7 mouse cellular contexts compared by ENCODE assay signal in the genomic region with DNA sequence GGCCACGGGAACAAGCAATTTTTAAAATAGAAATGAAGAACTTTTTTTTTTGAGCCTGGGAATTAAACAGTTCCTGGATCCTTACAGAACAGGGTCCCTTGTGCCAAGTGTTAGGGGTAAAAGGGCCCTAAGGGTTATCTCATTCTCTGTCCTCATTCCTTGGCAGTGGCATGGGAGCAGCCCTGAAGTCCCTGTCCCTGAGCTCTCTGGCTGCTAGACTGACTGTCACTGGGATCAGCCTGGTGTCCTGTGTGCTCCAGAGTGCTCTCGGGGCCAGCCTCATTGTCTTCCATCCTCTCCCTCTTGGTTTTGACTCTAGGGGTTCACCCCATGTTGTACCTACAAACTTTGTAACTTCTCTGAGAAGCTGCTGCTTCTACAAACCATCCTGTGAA.
DNase-seq lines count a peak whose midpoint lies in the region; ATAC-seq lines count a peak whose summit lies in the region.

No protein-coding gene starts in this region.

- no peaks in the 10 kb centered on the region for H3K36me3 ChIP-seq in kidney, embryonic 14.5 days (ENCODE audit: control insufficient read depth, insufficient read depth, low read length)
- no peaks in the 10 kb centered on the region for H3K36me3 ChIP-seq in embryonic facial prominence, embryonic 11.5 days (replicated peaks; ENCODE audit: control insufficient read depth, insufficient read depth, low read depth, low read length)
- no peaks in the 10 kb centered on the region for H3K36me3 ChIP-seq in limb, embryonic 15.5 days

- no peaks in the 10 kb centered on the region for H3K27me3 ChIP-seq in kidney, embryonic 14.5 days (ENCODE audit: control insufficient read depth, insufficient read depth, low read length)
- no peaks in the 10 kb centered on the region for H3K27me3 ChIP-seq in embryonic facial prominence, embryonic 11.5 days (ENCODE audit: control insufficient read depth, insufficient read depth, low read length)
- peaks cover 73% of the 10 kb centered on the region for H3K27me3 ChIP-seq in limb, embryonic 15.5 days

- WGBS in kidney, embryonic 14.5 days = 24% methylated on average over 2 of the region's 2 CpGs
- 14% methylated on average over 2 of the region's 2 CpGs for WGBS in embryonic facial prominence, embryonic 11.5 days
- WGBS in limb, embryonic 15.5 days = 17% methylated on average over 2 of the region's 2 CpGs

- H3K4me3 ChIP-seq in kidney, embryonic 14.5 days (ENCODE audit: low read length) = no peak overlapping the region
- H3K4me3 ChIP-seq in embryonic facial prominence, embryonic 11.5 days (ENCODE audit: low read depth, low read length) = no peak overlapping the region
- H3K4me3 ChIP-seq in limb, embryonic 15.5 days = no peak overlapping the region

- no peaks in the 10 kb centered on the region for H3K9me3 ChIP-seq in kidney, embryonic 14.5 days (ENCODE audit: control insufficient read depth, low read length)
- no peaks in the 10 kb centered on the region for H3K9me3 ChIP-seq in embryonic facial prominence, embryonic 11.5 days (replicated peaks; ENCODE audit: control insufficient read depth, low read length)
- H3K9me3 ChIP-seq in limb, embryonic 15.5 days = no peaks in the 10 kb centered on the region

- peak overlapping the region; percentile 45 for H3K27ac ChIP-seq in kidney, embryonic 14.5 days (ENCODE audit: low read depth, low read length)
- no peak overlapping the region for H3K27ac ChIP-seq in embryonic facial prominence, embryonic 11.5 days (replicated peaks; ENCODE audit: low read depth, low read length)
- peak overlapping the region; percentile 3; the same call in 1 of the 2 replicates for H3K27ac ChIP-seq in limb, embryonic 15.5 days

- peak overlapping the region; percentile 24 for H3K4me2 ChIP-seq in kidney, embryonic 14.5 days (replicated peaks; ENCODE audit: low read depth, low read length)
- H3K4me2 ChIP-seq in embryonic facial prominence, embryonic 11.5 days (ENCODE audit: low read depth, low read length) = no peak overlapping the region
- H3K4me2 ChIP-seq in limb, embryonic 15.5 days = peak overlapping the region; percentile 7; the same call in 1 of the 2 replicates

- H3K4me1 ChIP-seq in kidney, embryonic 14.5 days (ENCODE audit: control insufficient read depth, insufficient read depth, low read length) = peaks cover 14% of the 10 kb centered on the region
- peaks cover 3% of the 10 kb centered on the region; the same call in 1 of the 2 replicates for H3K4me1 ChIP-seq in embryonic facial prominence, embryonic 11.5 days (ENCODE audit: control insufficient read depth, insufficient read depth, low read length)
- peaks cover 38% of the 10 kb centered on the region for H3K4me1 ChIP-seq in limb, embryonic 15.5 days

- no peak overlapping the region; the same call in 1 of the 2 replicates for H3K9ac ChIP-seq in kidney, embryonic 14.5 days (ENCODE audit: low read depth, low read length)
- H3K9ac ChIP-seq in embryonic facial prominence, embryonic 11.5 days (replicated peaks; ENCODE audit: low read length) = 0 out of 2 replicates have a peak overlapping the region, but pooled peaks have one; percentile 2
- H3K9ac ChIP-seq in limb, embryonic 15.5 days = no peak overlapping the region

- no peak for DNase-seq in kidney, postnatal 36 days
- DNase-seq in adipocyte (ENCODE audit: low spot score) = peak; percentile 63
- no peak for DNase-seq in embryonic facial prominence, embryonic 11.5 days (ENCODE audit: low spot score)
- no peak for DNase-seq in right cerebral cortex, postnatal 10 days (ENCODE audit: low spot score in 2 of 2)
- no peak for DNase-seq in ovary, postnatal 14 days (ENCODE audit: low spot score)

- ATAC-seq in kidney, embryonic 14.5 days (ENCODE audit: low FRiP score, low TSS enrichment) = peak; percentile 44
- no peak for ATAC-seq in embryonic facial prominence, embryonic 11.5 days (replicated peaks; ENCODE audit: insufficient number of reproducible peaks, low FRiP score, low TSS enrichment, low read depth)
- ATAC-seq in limb, embryonic 15.5 days (ENCODE audit: insufficient number of reproducible peaks, low FRiP score, low TSS enrichment, low read depth) = no peak
